In genomic region chr13:51170215-51170614, GRCm38 (mm10) we compare ENCODE assay signal across 8 mouse cellular contexts. TPM values are rescaled to one million over a fixed set of nuclear protein-coding genes. Genes with fewer than 3 reads are reported as not detected.
DNase-seq lines count a peak whose midpoint lies in the region; ATAC-seq lines count a peak whose summit lies in the region.

No protein-coding gene starts in this region.

- H3K9ac ChIP-seq in embryonic facial prominence, embryonic 11.5 days (replicated peaks; ENCODE audit: low read length), result no peak overlapping the region
- H3K9ac ChIP-seq in forebrain, embryonic 16.5 days (replicated peaks; ENCODE audit: low read depth, low read length), result no peak overlapping the region
- H3K9ac ChIP-seq in hindbrain, embryonic 16.5 days (ENCODE audit: low read depth, low read length), result no peak overlapping the region

- no peak for DNase-seq in embryonic facial prominence, embryonic 11.5 days (ENCODE audit: low spot score)
- DNase-seq in lung, postnatal 14 days, result peak; percentile 23
- DNase-seq in spleen, adult 18-20 months, result no peak
- no peak for DNase-seq in layer of hippocampus, postnatal 10 days (ENCODE audit: low spot score in 2 of 2)
- no peak for DNase-seq in right cerebral cortex, adult 2 months (ENCODE audit: low spot score in 2 of 2)
- no peak for DNase-seq in layer of hippocampus, postnatal 14 days (ENCODE audit: low spot score in 2 of 2)

- no peaks in the 10 kb centered on the region for H3K36me3 ChIP-seq in embryonic facial prominence, embryonic 11.5 days (replicated peaks; ENCODE audit: control insufficient read depth, insufficient read depth, low read depth, low read length)
- no peaks in the 10 kb centered on the region for H3K36me3 ChIP-seq in forebrain, embryonic 16.5 days (ENCODE audit: control insufficient read depth, insufficient read depth)
- H3K36me3 ChIP-seq in hindbrain, embryonic 16.5 days (ENCODE audit: control insufficient read depth, insufficient read depth, low read length), result no peaks in the 10 kb centered on the region

- H3K9me3 ChIP-seq in embryonic facial prominence, embryonic 11.5 days (replicated peaks; ENCODE audit: control insufficient read depth, low read length), result no peaks in the 10 kb centered on the region
- H3K9me3 ChIP-seq in forebrain, embryonic 16.5 days (ENCODE audit: control insufficient read depth, low read length), result no peaks in the 10 kb centered on the region
- H3K9me3 ChIP-seq in hindbrain, embryonic 16.5 days (ENCODE audit: control insufficient read depth, low read length), result no peaks in the 10 kb centered on the region

- H3K27me3 ChIP-seq in embryonic facial prominence, embryonic 11.5 days (ENCODE audit: control insufficient read depth, insufficient read depth, low read length), result peaks cover 4% of the 10 kb centered on the region; the same call in 1 of the 2 replicates
- peaks cover 3% of the 10 kb centered on the region; the same call in 1 of the 2 replicates for H3K27me3 ChIP-seq in forebrain, embryonic 16.5 days (replicated peaks; ENCODE audit: control insufficient read depth, insufficient read depth, low read length)
- H3K27me3 ChIP-seq in hindbrain, embryonic 16.5 days (replicated peaks; ENCODE audit: control insufficient read depth, insufficient read depth, low read length), result no peaks in the 10 kb centered on the region

- ATAC-seq in embryonic facial prominence, embryonic 11.5 days (replicated peaks; ENCODE audit: insufficient number of reproducible peaks, low FRiP score, low TSS enrichment, low read depth), result no peak
- no peak for ATAC-seq in forebrain, embryonic 16.5 days
- no peak for ATAC-seq in hindbrain, embryonic 16.5 days

- 34% methylated on average over 11 of the region's 11 CpGs for WGBS in embryonic facial prominence, embryonic 11.5 days
- WGBS in forebrain, embryonic 16.5 days, result 42% methylated on average over 11 of the region's 11 CpGs
- 40% methylated on average over 11 of the region's 11 CpGs for WGBS in hindbrain, embryonic 16.5 days

- H3K4me3 ChIP-seq in embryonic facial prominence, embryonic 11.5 days (ENCODE audit: low read depth, low read length), result peak overlapping the region; percentile 44; the same call in 1 of the 2 replicates
- no peak overlapping the region for H3K4me3 ChIP-seq in forebrain, embryonic 16.5 days (replicated peaks; ENCODE audit: low read length)
- H3K4me3 ChIP-seq in hindbrain, embryonic 16.5 days (ENCODE audit: low read length), result peak overlapping the region; percentile 52

- no peak overlapping the region for H3K27ac ChIP-seq in embryonic facial prominence, embryonic 11.5 days (replicated peaks; ENCODE audit: low read depth, low read length)
- no peak overlapping the region for H3K27ac ChIP-seq in forebrain, embryonic 16.5 days (ENCODE audit: low read length)
- H3K27ac ChIP-seq in hindbrain, embryonic 16.5 days (ENCODE audit: low read depth, low read length), result no peak overlapping the region

- H3K4me2 ChIP-seq in embryonic facial prominence, embryonic 11.5 days (ENCODE audit: low read depth, low read length), result peak overlapping the region; percentile 97
- H3K4me2 ChIP-seq in forebrain, embryonic 16.5 days (ENCODE audit: low read length), result peak overlapping the region; percentile 95; the same call in 1 of the 2 replicates
- peak overlapping the region; percentile 97 for H3K4me2 ChIP-seq in hindbrain, embryonic 16.5 days (ENCODE audit: low read length)

- no peaks in the 10 kb centered on the region for H3K4me1 ChIP-seq in embryonic facial prominence, embryonic 11.5 days (ENCODE audit: control insufficient read depth, insufficient read depth, low read length)
- peaks cover 12% of the 10 kb centered on the region for H3K4me1 ChIP-seq in forebrain, embryonic 16.5 days (replicated peaks; ENCODE audit: control insufficient read depth, insufficient read depth, low read length)
- peaks cover 10% of the 10 kb centered on the region for H3K4me1 ChIP-seq in hindbrain, embryonic 16.5 days (ENCODE audit: control insufficient read depth, insufficient read depth, low read depth, low read length)

RNA-seq across cellular contexts. Expression of gene Nxnl2, which starts 0.6 kb away (rescaled TPM):
- 0.91 and 1.7 TPM in 2 replicates for polyA plus RNA-seq in embryonic facial prominence, embryonic 11.5 days (2014; fragmentation: Nextera tagmentation; extraction: Ambion mirVana)
- polyA plus RNA-seq in forebrain, embryonic 16.5 days (2015; fragmentation: Nextera tagmentation; extraction: Ambion mirVana), result 0.72 and 2.2 TPM in 2 replicates
- polyA plus RNA-seq in hindbrain, embryonic 16.5 days (2015; fragmentation: Nextera tagmentation; extraction: Ambion mirVana), result 4.1 and 6.0 TPM in 2 replicates
- 1 to 10 TPM; 1.3 TPM for total RNA-seq in layer of hippocampus, postnatal 10 days (2021)
- 1 to 10 TPM in 1 of 2 experiments, under 1 TPM in 1; 0.97 to 1.0 TPM for total RNA-seq in layer of hippocampus, postnatal 14 days (2021)
